Mouse (Mus musculus) cerebellum, adult (tissue): ENCODE measurements around the gene Fam198b.

Experiments used
- ATAC-seq: cut with Nextera tagmentation; 2 replicates; pipeline ENCODE4 v1.9.2; 2017; ENCODE audit warnings: mild to moderate bottlenecking, moderate library complexity, mixed read lengths; ENCODE audit not compliant: insufficient number of reproducible peaks, low FRiP score, low TSS enrichment

Fam198b gene

GRCm38 (mm10) chr3:79884761-79885189, 442 bp downstream of the Fam198b start:
- ATAC-seq: no peak

- no peak for ATAC-seq
Observed at GRCm38 (mm10) chr3:79885686-79886356, 1.5 kb downstream of the Fam198b start.

GRCm38 (mm10) chr3:79886357-79887091, 2.2 kb downstream of the Fam198b start:
- no peak for ATAC-seq

- no peak for ATAC-seq
Observed at GRCm38 (mm10) chr3:79887161-79887855, 3.0 kb downstream of the Fam198b start.

- ATAC-seq: no peak
Observed at GRCm38 (mm10) chr3:79887966-79888365, 3.6 kb downstream of the Fam198b start.

GRCm38 (mm10) chr3:79897534-79898370, 13.4 kb downstream of the Fam198b start:
- no peak for ATAC-seq

- ATAC-seq: peak; percentile 9; the same call in 1 of the 2 replicates
Observed at GRCm38 (mm10) chr3:79898514-79898913, 14.2 kb downstream of the Fam198b start.

GRCm38 (mm10) chr3:79899906-79900305, 15.6 kb downstream of the Fam198b start:
- ATAC-seq: no peak

- no peak for ATAC-seq
Observed at GRCm38 (mm10) chr3:79900502-79900901, 16.2 kb downstream of the Fam198b start.

- ATAC-seq: no peak
Observed at GRCm38 (mm10) chr3:79901321-79901720, 17.0 kb downstream of the Fam198b start.

- ATAC-seq: no peak
Observed at GRCm38 (mm10) chr3:79901734-79902133, 17.4 kb downstream of the Fam198b start.

GRCm38 (mm10) chr3:79903803-79904202, 19.5 kb downstream of the Fam198b start:
- ATAC-seq: no peak

- no peak for ATAC-seq
Observed at GRCm38 (mm10) chr3:79904238-79904757, 20.0 kb downstream of the Fam198b start.

- ATAC-seq: no peak
Observed at GRCm38 (mm10) chr3:79905397-79905796, 21.1 kb downstream of the Fam198b start.

GRCm38 (mm10) chr3:79906250-79907045, 22.1 kb downstream of the Fam198b start:
- no peak for ATAC-seq

GRCm38 (mm10) chr3:79907223-79907622, 22.9 kb downstream of the Fam198b start:
- ATAC-seq: no peak

- ATAC-seq: no peak
Observed at GRCm38 (mm10) chr3:79910375-79911141, 26.2 kb downstream of the Fam198b start.

- ATAC-seq: no peak
Observed at GRCm38 (mm10) chr3:79911166-79911565, 26.8 kb downstream of the Fam198b start.

- no peak for ATAC-seq
Observed at GRCm38 (mm10) chr3:79914012-79914411, 29.7 kb downstream of the Fam198b start.
